Mouse (Mus musculus) C2C12 (cell line): Measurements from ENCODE around the gene Foxo1.

Source experiments
- CEBPB ChIP-seq: IDR thresholded peaks from one replicate; pipeline ENCODE4 v1.6.1; 2011; ENCODE audit warnings: low read depth, mild to moderate bottlenecking, control low read depth, moderate library complexity
- CTCF ChIP-seq: IDR thresholded peaks from one replicate; pipeline ENCODE4 v1.5.1; 2011; ENCODE audit not compliant: control insufficient read depth, insufficient read depth, insufficient read length
- MAX ChIP-seq: IDR thresholded peaks from one replicate; pipeline ENCODE4 v1.6.1; 2011; ENCODE audit warnings: mild to moderate bottlenecking, control low read depth
- MYOD1 ChIP-seq: IDR thresholded peaks from one replicate; pipeline ENCODE4 v1.6.1; 2011; ENCODE audit warnings: low read depth; ENCODE audit not compliant: control insufficient read depth, insufficient read length
- USF1 ChIP-seq: IDR thresholded peaks from one replicate; pipeline ENCODE4 v1.6.1; 2011; ENCODE audit warnings: low read depth, mild to moderate bottlenecking, control low read depth, moderate library complexity

GRCm38 (mm10) chr3:52308586-52309321 is 40.6 kb downstream of the Foxo1 start:
- no peak for TF ChIP-seq MAX
- TF ChIP-seq CEBPB: no peak
- no peak for TF ChIP-seq CTCF
- TF ChIP-seq USF1: no peak
- TF ChIP-seq MYOD1: no peak
